Mouse (Mus musculus) stomach, embryonic 16.5 days (tissue): ENCODE results near the gene Metap1d. TPM values are rescaled to one million over a fixed set of nuclear protein-coding genes. Genes with fewer than 3 reads are reported as not detected.
A peak's percentile ranks its signal among the peaks of the same experiment; 100 is the strongest.

Source experiments
- ATAC-seq: fragments of 200-750 bp; cut with Nextera tagmentation; 2 replicates; pipeline ENCODE4 v1.8.0; 2017; ENCODE audit warnings: moderate number of reproducible peaks, moderate TSS enrichment; ENCODE audit not compliant: insufficient read depth, low FRiP score
- H3K27ac ChIP-seq: fragments of 300-500 bp; sonication (generic); 2 replicates; pipeline ENCODE4 v1.5.1; 2014; ENCODE audit warnings: low read length
- H3K27me3 ChIP-seq: fragments of 300-500 bp; sonication (generic); 2 replicates; pipeline ENCODE4 v1.6.1; 2014; ENCODE audit warnings: low read length, control low read depth, mixed read lengths; ENCODE audit not compliant: control insufficient read depth, insufficient read depth
- H3K36me3 ChIP-seq: fragments of 300-500 bp; sonication (generic); 2 replicates; pipeline ENCODE4 v1.6.1; 2014; ENCODE audit warnings: low read length; ENCODE audit not compliant: control insufficient read depth, insufficient read depth
- H3K4me1 ChIP-seq: fragments of 300-500 bp; sonication (generic); 2 replicates; pipeline ENCODE4 v1.6.1; 2014; ENCODE audit warnings: low read length, control low read depth, mixed read lengths; ENCODE audit not compliant: control insufficient read depth, insufficient read depth
- H3K4me2 ChIP-seq: fragments of 300-500 bp; sonication (generic); 2 replicates; pipeline ENCODE4 v1.6.1; 2014; ENCODE audit warnings: low read depth, low read length, mixed read lengths
- H3K4me3 ChIP-seq: fragments of 300-500 bp; sonication (generic); replicated peaks from 2 replicates; pipeline ENCODE4 v1.5.1; 2014; ENCODE audit warnings: mild to moderate bottlenecking, low read length
- H3K9ac ChIP-seq: fragments of 300-500 bp; sonication (generic); 2 replicates; pipeline ENCODE4 v1.6.1; 2014; ENCODE audit warnings: low read length
- H3K9me3 ChIP-seq: fragments of 300-500 bp; sonication (generic); replicated peaks from 2 replicates; pipeline ENCODE4 v1.6.1; 2016; ENCODE audit warnings: low read length, control low read depth; ENCODE audit not compliant: control insufficient read depth
- WGBS: fragments of 180-500 bp; shearing (Covaris S2); extraction: QIAGEN DNeasy Blood & Tissue Kit; methylation state at CpG from one replicate; pipeline ENCODE4 v1.1.7; 2014; 5-methylcytosine and 5-hydroxymethylcytosine counted together
- polyA plus RNA-seq: library from polyadenylated mRNA; unstranded; fragments of >200 nt; fragmentation: Nextera tagmentation; extraction: Ambion mirVana; gene quantifications from 2 replicates; pipeline ENCODE4 v1.2.1, GENCODE M21; 2015

The Metap1d gene
- polyA plus RNA-seq, 1 experiment from 2014 or later = 34.6 TPM

DNA sequence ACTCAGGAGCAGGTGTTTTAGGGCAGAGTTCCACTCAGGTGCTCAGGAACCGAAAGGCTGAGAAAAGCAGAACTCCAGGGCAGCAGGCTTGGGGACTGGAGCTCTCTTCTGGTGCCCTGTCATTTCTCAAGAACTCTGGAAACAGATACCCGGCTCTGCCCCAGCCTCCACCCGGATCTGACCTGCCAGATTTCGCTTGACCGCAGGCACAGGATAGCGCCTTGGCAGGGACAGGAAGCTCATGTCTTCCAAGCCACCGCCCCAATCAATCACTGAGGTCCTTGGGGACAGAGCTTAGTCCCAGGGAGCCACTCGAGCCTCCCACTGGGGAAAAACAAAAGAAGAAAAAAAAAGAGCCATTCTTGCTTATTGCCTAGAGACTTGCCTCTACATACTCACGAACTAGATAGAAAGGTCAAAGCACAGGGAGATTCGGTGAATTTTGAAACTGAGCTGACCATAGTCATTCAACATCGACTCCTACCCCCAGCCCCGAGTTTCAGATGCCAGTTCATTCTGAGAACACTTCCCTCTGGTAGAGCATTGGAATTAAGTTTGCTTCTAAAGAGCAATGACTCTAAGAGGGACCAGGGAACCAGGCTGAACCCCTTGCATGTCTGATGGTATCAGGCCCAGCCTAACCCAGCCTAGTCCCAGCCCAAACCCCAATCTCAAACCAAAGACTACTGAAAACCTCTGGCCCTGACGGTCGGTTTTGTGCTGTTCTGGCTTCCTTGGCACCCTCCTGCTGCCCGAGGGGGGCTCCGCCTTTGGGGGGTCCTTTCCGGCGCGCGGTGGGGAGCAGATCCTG, 81.4 kb downstream of the Metap1d start:
- no peak overlapping the region; the same call in 1 of the 2 replicates for H3K4me2 ChIP-seq
- H3K4me1 ChIP-seq = peaks cover 4% of the 10 kb centered on the region; the same call in 1 of the 2 replicates
- H3K9ac ChIP-seq = no peak overlapping the region
- no peak overlapping the region; the same call in 1 of the 2 replicates for H3K27ac ChIP-seq
- H3K4me3 ChIP-seq = peak overlapping the region; percentile 3; the same call in 1 of the 2 replicates
- no peak for ATAC-seq
- H3K9me3 ChIP-seq = no peaks in the 10 kb centered on the region
- peaks cover 94% of the 10 kb centered on the region for H3K27me3 ChIP-seq
- no peaks in the 10 kb centered on the region for H3K36me3 ChIP-seq
- under 1% methylated on average over 20 of the region's 20 CpGs for WGBS

DNA sequence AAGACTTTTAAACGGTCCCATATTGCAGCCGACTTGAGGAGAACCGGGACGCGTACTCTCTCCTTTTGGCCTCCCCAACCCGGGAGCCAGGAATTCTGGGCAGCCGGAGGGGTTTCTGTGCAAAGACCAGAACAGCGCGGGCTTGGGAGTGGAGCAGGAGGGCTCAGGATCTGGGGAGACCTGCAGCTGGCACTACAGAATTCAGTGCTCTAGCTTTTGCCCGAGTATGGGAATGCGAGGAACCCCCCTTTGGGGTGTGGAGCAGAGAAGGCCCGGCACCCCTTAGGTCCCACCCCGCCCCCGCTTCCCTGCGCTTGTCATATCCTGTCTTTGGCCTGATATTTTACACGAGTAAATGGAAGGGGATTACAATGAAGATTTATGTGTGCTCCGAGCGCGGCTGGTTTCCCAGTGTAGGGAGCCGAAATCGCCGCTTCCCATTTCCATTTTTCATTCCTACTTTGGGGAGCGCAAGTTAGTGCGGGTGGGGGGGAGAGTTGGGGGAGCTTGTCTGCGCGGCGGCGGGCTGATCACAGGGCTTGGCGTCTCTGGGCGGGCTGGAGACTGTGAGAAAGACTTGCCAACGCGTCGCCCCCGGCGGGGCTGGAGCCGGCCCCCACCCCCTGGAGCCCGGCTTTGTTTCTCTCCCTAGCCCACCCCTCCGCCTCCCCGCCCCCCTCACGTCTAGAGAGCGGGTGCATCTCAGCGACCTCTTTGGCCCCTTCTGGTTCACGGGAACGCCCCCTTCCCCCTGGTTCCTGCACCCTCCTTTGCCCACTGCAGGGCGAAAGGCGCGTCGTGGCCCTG, 87.7 kb downstream of the Metap1d start:
- ATAC-seq = no peak
- no peak overlapping the region for H3K9ac ChIP-seq
- peak overlapping the region; percentile 40 for H3K4me2 ChIP-seq
- H3K27me3 ChIP-seq = peaks cover 98% of the 10 kb centered on the region
- peak overlapping the region; percentile 21 for H3K4me3 ChIP-seq
- H3K4me1 ChIP-seq = peaks cover 11% of the 10 kb centered on the region
- H3K36me3 ChIP-seq = no peaks in the 10 kb centered on the region
- peak overlapping the region; percentile 23; the same call in 1 of the 2 replicates for H3K27ac ChIP-seq
- WGBS = 1% methylated on average over 48 of the region's 48 CpGs
- H3K9me3 ChIP-seq = no peaks in the 10 kb centered on the region

DNA sequence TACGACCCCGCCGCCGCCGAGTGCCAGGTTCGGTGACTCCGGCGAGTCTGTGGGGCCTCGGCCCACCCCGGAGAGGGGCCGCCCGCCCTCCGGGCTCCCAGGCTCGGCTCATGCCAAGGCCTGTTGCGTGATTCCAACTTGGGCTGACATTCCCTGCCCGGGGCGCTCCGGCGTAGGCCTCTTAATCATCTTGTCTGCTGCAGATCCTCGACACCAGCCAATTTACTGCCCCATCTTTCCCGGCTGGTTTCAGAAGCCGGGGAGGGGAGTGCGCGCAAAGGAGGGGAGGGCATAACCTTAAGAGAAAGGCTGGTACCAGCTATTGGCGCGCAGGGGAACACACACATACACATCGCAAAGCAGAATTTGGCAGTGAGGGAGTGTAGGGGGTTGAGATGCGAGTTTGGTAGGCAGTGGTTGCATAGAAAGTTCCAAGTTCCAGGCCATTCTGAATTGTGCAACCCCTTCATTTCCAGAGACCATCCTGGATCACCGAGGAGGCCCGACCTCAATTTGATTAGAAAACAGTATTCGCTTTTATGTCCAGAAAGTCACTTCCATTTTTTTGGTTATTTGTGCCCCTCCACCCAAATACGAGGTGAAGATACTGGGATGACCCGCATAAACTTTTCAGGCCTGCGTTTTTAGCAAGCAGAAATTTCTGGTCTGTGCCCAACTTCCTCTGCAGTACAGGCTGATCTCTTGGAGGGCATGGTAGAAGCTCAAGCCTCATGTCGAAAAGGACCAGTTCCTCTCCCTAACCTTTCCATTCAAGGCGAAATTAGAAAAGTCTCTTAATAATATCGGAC, 88.5 kb downstream of the Metap1d start:
- H3K4me3 ChIP-seq = peak overlapping the region; percentile 21
- peaks cover 19% of the 10 kb centered on the region for H3K4me1 ChIP-seq
- no peak for ATAC-seq
- H3K36me3 ChIP-seq = no peaks in the 10 kb centered on the region
- peaks cover 98% of the 10 kb centered on the region for H3K27me3 ChIP-seq
- H3K4me2 ChIP-seq = peak overlapping the region; percentile 40
- 3% methylated on average over 37 of the region's 37 CpGs for WGBS
- no peak overlapping the region for H3K9ac ChIP-seq
- H3K9me3 ChIP-seq = no peaks in the 10 kb centered on the region
- H3K27ac ChIP-seq = peak overlapping the region; percentile 23; the same call in 1 of the 2 replicates

DNA sequence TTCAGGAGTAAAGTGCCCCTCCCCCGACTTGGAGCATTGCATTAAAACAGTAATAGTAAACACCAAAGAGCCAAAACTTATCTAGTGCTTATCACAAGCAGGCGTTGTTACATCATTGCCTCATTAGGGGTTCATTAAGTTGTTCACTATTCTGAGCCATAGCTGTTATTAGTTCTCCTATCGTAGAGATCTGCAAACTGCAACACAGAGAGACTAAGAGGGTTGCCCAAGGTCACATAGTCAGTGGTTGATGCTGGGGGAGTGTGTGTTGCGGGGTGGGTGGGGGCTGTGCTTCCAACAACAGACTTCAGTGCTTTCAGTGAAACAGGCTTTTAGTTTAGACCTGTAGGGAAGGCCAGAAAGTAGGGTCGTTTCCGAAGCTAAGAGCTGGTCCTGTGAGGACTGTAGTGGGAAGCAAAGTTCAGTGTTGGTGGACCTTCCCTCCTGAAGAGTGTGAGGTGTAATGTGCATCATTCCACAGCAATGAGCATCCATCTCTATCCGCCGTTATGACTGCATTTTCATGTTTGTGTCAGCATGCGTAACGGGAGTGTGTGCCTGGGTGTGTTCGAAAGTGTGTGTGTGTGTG, 89.2 kb downstream of the Metap1d start:
- WGBS = 6% methylated on average over 11 of the region's 11 CpGs
- no peaks in the 10 kb centered on the region for H3K36me3 ChIP-seq
- H3K4me3 ChIP-seq = no peak overlapping the region; the same call in 1 of the 2 replicates
- peaks cover 98% of the 10 kb centered on the region for H3K27me3 ChIP-seq
- no peak overlapping the region for H3K4me2 ChIP-seq
- no peaks in the 10 kb centered on the region for H3K9me3 ChIP-seq
- H3K9ac ChIP-seq = no peak overlapping the region
- no peak for ATAC-seq
- H3K27ac ChIP-seq = no peak overlapping the region
- H3K4me1 ChIP-seq = peaks cover 22% of the 10 kb centered on the region

DNA sequence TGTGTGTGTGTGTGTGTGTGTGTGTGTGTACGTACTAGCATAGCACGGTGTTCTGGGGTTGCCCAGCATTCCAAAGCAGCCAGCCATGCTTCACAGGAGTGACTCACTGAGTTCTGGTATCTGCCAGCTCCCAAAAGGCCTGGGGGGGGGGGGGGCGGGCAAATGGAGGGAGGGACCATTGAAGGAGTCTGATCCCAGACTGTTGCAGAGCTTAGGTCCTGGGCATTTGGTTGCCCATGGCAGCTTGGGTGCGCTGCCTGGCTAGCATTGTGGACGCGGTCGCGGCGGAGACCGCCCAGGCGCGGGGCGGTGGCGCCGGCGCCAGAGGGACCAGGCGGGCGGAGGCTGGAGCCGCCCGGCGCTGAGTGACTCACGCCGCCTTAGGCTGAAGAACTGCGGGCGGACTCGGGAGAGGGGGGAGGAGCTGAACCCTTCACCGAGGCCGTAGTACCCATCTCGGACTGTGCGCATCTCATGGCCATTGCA, 89.8 kb downstream of the Metap1d start:
- no peaks in the 10 kb centered on the region for H3K36me3 ChIP-seq
- under 1% methylated on average over 29 of the region's 30 CpGs for WGBS
- H3K4me3 ChIP-seq = peak overlapping the region; percentile 28
- H3K9ac ChIP-seq = no peak overlapping the region
- peaks cover 93% of the 10 kb centered on the region for H3K27me3 ChIP-seq
- no peak overlapping the region for H3K27ac ChIP-seq
- no peaks in the 10 kb centered on the region for H3K9me3 ChIP-seq
- peaks cover 22% of the 10 kb centered on the region for H3K4me1 ChIP-seq
- H3K4me2 ChIP-seq = peak overlapping the region; percentile 42
- peak; percentile 72; the same call in 1 of the 2 replicates for ATAC-seq

DNA sequence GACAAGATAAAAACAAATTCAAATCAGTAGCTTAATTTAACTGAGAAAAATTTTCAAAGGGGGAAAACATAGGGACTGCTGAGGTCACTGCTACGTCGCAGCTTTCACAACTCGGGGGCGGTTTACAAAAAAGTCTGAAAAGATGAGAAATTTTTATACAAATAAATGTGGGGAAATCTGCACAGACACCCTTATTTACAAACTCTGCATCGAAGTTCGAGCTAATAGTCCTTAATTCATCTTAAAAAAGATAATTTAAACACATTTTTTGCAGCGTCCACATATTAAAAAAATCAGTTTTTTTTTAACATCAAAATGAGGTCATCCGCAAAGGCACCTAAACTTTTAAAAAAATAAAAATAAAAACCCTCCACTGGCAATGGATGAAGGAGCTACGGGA, 90.5 kb downstream of the Metap1d start:
- Histone ChIP-seq H3K4me2 (0 out of 2 replicates have a peak overlapping the region, but pooled peaks have one; percentile 42), H3K27me3 (peaks cover 93% of the 10 kb centered on the region), H3K9me3 (no peaks in the 10 kb centered on the region), H3K27ac (no peak overlapping the region), H3K9ac (no peak overlapping the region), H3K36me3 (no peaks in the 10 kb centered on the region), H3K4me3 (peak overlapping the region; percentile 40), H3K4me1 (peaks cover 22% of the 10 kb centered on the region)
- 3% methylated on average over 9 of the region's 9 CpGs for WGBS
- ATAC-seq = no peak

DNA sequence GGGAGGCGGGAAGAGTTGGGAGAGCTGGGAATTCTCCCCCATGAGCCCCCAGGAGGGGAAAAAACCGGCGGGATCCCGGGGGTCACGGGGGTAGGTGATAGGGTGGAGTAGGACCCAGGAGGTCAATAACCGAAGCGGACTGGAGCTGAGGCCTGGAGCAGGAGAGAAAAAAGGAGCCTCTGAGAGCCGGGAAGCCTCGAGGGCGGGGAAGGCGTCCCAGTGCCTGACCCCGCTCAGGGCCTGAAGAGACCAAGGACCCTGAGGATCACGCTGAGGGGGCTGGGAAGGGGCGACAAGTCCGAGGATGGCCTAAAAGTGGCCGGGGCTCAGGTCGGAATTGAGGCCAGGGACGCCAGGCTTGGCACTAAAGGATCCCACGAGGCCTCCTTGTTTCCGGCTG, 90.9 kb downstream of the Metap1d start:
- no peak overlapping the region for H3K27ac ChIP-seq
- H3K27me3 ChIP-seq = peaks cover 93% of the 10 kb centered on the region
- H3K4me1 ChIP-seq = peaks cover 22% of the 10 kb centered on the region
- 0 out of 2 replicates have a peak overlapping the region, but pooled peaks have one; percentile 46 for H3K9ac ChIP-seq
- H3K4me2 ChIP-seq = no peak overlapping the region
- WGBS = 2% methylated on average over 20 of the region's 20 CpGs
- H3K4me3 ChIP-seq = peak overlapping the region; percentile 40
- no peak for ATAC-seq
- H3K9me3 ChIP-seq = no peaks in the 10 kb centered on the region
- H3K36me3 ChIP-seq = no peaks in the 10 kb centered on the region
